Mouse (Mus musculus): ENCODE data around the gene Il12rb2. TPM values are rescaled to one million over a fixed set of nuclear protein-coding genes. Genes with fewer than 3 reads are reported as not detected.
A peak's percentile ranks its signal among the peaks of the same experiment; 100 is the strongest.

Gene Il12rb2
- 0.25 and 0.53 TPM in 2 replicates for polyA plus RNA-seq (2014; fragmentation: Nextera tagmentation; extraction: Ambion mirVana)

DNA sequence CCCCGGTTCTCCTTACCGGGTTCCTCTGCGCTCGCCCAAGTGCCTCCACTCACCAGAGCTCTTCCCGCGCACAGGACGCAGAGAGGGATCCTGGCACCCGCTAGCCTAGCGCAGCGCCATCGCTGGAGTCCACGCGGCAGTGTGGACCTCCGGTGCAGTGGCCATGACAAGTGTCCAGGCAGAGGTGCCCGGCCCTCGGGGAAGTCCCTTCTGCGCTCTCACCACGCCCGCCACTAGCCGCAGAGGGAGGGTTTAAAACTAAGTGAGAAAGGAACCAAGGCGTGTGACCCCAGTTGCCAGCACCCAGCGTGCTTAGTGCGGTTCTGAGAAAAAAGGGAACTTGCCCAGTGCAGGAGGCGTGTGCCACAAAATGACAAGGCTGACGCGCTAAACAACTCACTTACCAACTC lies at the start of gene Il12rb2:
TSS of gene Il12rb2 (minus strand) at position 207 of the 410 bp plus-strand sequence.
- H3K9me3 ChIP-seq (ENCODE audit: control insufficient read depth, low read length): no peaks in the 10 kb centered on the region
- H3K9ac ChIP-seq (ENCODE audit: low read depth, low read length): 0 out of 2 replicates have a peak within 1 kb of the TSS, but pooled peaks have one; percentile 41
- H3K4me1 ChIP-seq (replicated peaks; ENCODE audit: control insufficient read depth, insufficient read depth, low read length): no peaks in the 10 kb centered on the region
- ATAC-seq (replicated peaks; ENCODE audit: low FRiP score) (peak; percentile 60), DNase-seq (ENCODE audit: low spot score) (peak; percentile 40)
- H3K36me3 ChIP-seq (ENCODE audit: control insufficient read depth, insufficient read depth, low read length): no peaks in the 10 kb centered on the region
- 2% methylated on average over 26 of the region's 26 CpGs for WGBS
- no peak within 1 kb of the TSS for H3K27ac ChIP-seq (ENCODE audit: low read depth, low read length)
- H3K4me3 ChIP-seq (ENCODE audit: low read depth, low read length): peak within 1 kb of the TSS; percentile 40
- no peaks in the 10 kb centered on the region; the same call in 1 of the 2 replicates for H3K27me3 ChIP-seq (replicated peaks; ENCODE audit: control insufficient read depth, insufficient read depth, low read length)
- peak within 1 kb of the TSS; percentile 66 for H3K4me2 ChIP-seq

- Histone ChIP-seq H3K9me3 (ENCODE audit: control insufficient read depth, low read length) (no peaks in the 10 kb centered on the region), H3K4me3 (ENCODE audit: low read depth, low read length) (no peak overlapping the region), H3K4me2 (no peak overlapping the region), H3K4me1 (replicated peaks; ENCODE audit: control insufficient read depth, insufficient read depth, low read length) (no peaks in the 10 kb centered on the region), H3K36me3 (ENCODE audit: control insufficient read depth, insufficient read depth, low read length) (no peaks in the 10 kb centered on the region), H3K27me3 (replicated peaks; ENCODE audit: control insufficient read depth, insufficient read depth, low read length) (no peaks in the 10 kb centered on the region), H3K27ac (ENCODE audit: low read depth, low read length) (no peak overlapping the region), H3K9ac (ENCODE audit: low read depth, low read length) (no peak overlapping the region)
- ATAC-seq (replicated peaks; ENCODE audit: low FRiP score): no peak
- no peak for DNase-seq (ENCODE audit: low spot score)
- WGBS: 77% methylated on average over 5 of the region's 5 CpGs
Observed at GRCm38 (mm10) chr6:67421761-67422160, 45.8 kb upstream of the Il12rb2 start.

GRCm38 (mm10) chr6:67416557-67416956 lies 40.6 kb upstream of the Il12rb2 start:
- H3K27me3 ChIP-seq (replicated peaks; ENCODE audit: control insufficient read depth, insufficient read depth, low read length): no peaks in the 10 kb centered on the region
- H3K9me3 ChIP-seq (ENCODE audit: control insufficient read depth, low read length): no peaks in the 10 kb centered on the region
- no peak for DNase-seq (ENCODE audit: low spot score)
- H3K4me2 ChIP-seq: no peak overlapping the region
- H3K36me3 ChIP-seq (ENCODE audit: control insufficient read depth, insufficient read depth, low read length): no peaks in the 10 kb centered on the region
- H3K9ac ChIP-seq (ENCODE audit: low read depth, low read length): no peak overlapping the region
- no peak overlapping the region for H3K4me3 ChIP-seq (ENCODE audit: low read depth, low read length)
- ATAC-seq (replicated peaks; ENCODE audit: low FRiP score): no peak
- 57% methylated on average over 3 of the region's 3 CpGs for WGBS
- no peaks in the 10 kb centered on the region for H3K4me1 ChIP-seq (replicated peaks; ENCODE audit: control insufficient read depth, insufficient read depth, low read length)
- no peak overlapping the region for H3K27ac ChIP-seq (ENCODE audit: low read depth, low read length)

- WGBS: 70% methylated on average over 5 of the region's 5 CpGs
- Histone ChIP-seq H3K4me3 (ENCODE audit: low read depth, low read length) (no peak overlapping the region), H3K27ac (ENCODE audit: low read depth, low read length) (no peak overlapping the region), H3K4me2 (no peak overlapping the region), H3K4me1 (replicated peaks; ENCODE audit: control insufficient read depth, insufficient read depth, low read length) (no peaks in the 10 kb centered on the region), H3K27me3 (replicated peaks; ENCODE audit: control insufficient read depth, insufficient read depth, low read length) (no peaks in the 10 kb centered on the region), H3K9me3 (ENCODE audit: control insufficient read depth, low read length) (no peaks in the 10 kb centered on the region), H3K9ac (ENCODE audit: low read depth, low read length) (no peak overlapping the region), H3K36me3 (ENCODE audit: control insufficient read depth, insufficient read depth, low read length) (no peaks in the 10 kb centered on the region)
- ATAC-seq (replicated peaks; ENCODE audit: low FRiP score) (no peak), DNase-seq (ENCODE audit: low spot score) (no peak)
Observed at GRCm38 (mm10) chr6:67415276-67415675, 39.3 kb upstream of the Il12rb2 start.

GRCm38 (mm10) chr6:67413378-67413777 lies 37.4 kb upstream of the Il12rb2 start:
- H3K4me2 ChIP-seq: no peak overlapping the region
- H3K36me3 ChIP-seq (ENCODE audit: control insufficient read depth, insufficient read depth, low read length): no peaks in the 10 kb centered on the region
- H3K27ac ChIP-seq (ENCODE audit: low read depth, low read length): no peak overlapping the region
- ATAC-seq (replicated peaks; ENCODE audit: low FRiP score) (no peak), DNase-seq (ENCODE audit: low spot score) (no peak)
- H3K4me3 ChIP-seq (ENCODE audit: low read depth, low read length): no peak overlapping the region
- H3K27me3 ChIP-seq (replicated peaks; ENCODE audit: control insufficient read depth, insufficient read depth, low read length): no peaks in the 10 kb centered on the region
- H3K9ac ChIP-seq (ENCODE audit: low read depth, low read length): no peak overlapping the region
- no peaks in the 10 kb centered on the region for H3K9me3 ChIP-seq (ENCODE audit: control insufficient read depth, low read length)
- H3K4me1 ChIP-seq (replicated peaks; ENCODE audit: control insufficient read depth, insufficient read depth, low read length): no peaks in the 10 kb centered on the region
- WGBS: 74% methylated on average over 2 of the region's 2 CpGs

- Histone ChIP-seq H3K4me1 (replicated peaks; ENCODE audit: control insufficient read depth, insufficient read depth, low read length) (no peaks in the 10 kb centered on the region), H3K27ac (ENCODE audit: low read depth, low read length) (no peak overlapping the region), H3K27me3 (replicated peaks; ENCODE audit: control insufficient read depth, insufficient read depth, low read length) (no peaks in the 10 kb centered on the region), H3K4me3 (ENCODE audit: low read depth, low read length) (no peak overlapping the region), H3K36me3 (ENCODE audit: control insufficient read depth, insufficient read depth, low read length) (no peaks in the 10 kb centered on the region), H3K9ac (ENCODE audit: low read depth, low read length) (no peak overlapping the region), H3K9me3 (ENCODE audit: control insufficient read depth, low read length) (no peaks in the 10 kb centered on the region), H3K4me2 (no peak overlapping the region)
- DNase-seq (ENCODE audit: low spot score) (no peak), ATAC-seq (replicated peaks; ENCODE audit: low FRiP score) (no peak)
- 80% methylated on average over 3 of the region's 3 CpGs for WGBS
Observed at GRCm38 (mm10) chr6:67405281-67405682, 29.3 kb upstream of the Il12rb2 start.

GRCm38 (mm10) chr6:67399551-67399950 lies 23.6 kb upstream of the Il12rb2 start:
- Histone ChIP-seq H3K9me3 (ENCODE audit: control insufficient read depth, low read length) (no peaks in the 10 kb centered on the region), H3K4me1 (replicated peaks; ENCODE audit: control insufficient read depth, insufficient read depth, low read length) (no peaks in the 10 kb centered on the region), H3K4me3 (ENCODE audit: low read depth, low read length) (no peak overlapping the region), H3K27me3 (replicated peaks; ENCODE audit: control insufficient read depth, insufficient read depth, low read length) (no peaks in the 10 kb centered on the region), H3K27ac (ENCODE audit: low read depth, low read length) (no peak overlapping the region), H3K9ac (ENCODE audit: low read depth, low read length) (no peak overlapping the region), H3K4me2 (no peak overlapping the region), H3K36me3 (ENCODE audit: control insufficient read depth, insufficient read depth, low read length) (no peaks in the 10 kb centered on the region)
- WGBS: 74% methylated on average over 5 of the region's 5 CpGs
- no peak for ATAC-seq (replicated peaks; ENCODE audit: low FRiP score)
- DNase-seq (ENCODE audit: low spot score): no peak

GRCm38 (mm10) chr6:67365785-67366184 lies 10.2 kb downstream of the Il12rb2 start:
- ATAC-seq (replicated peaks; ENCODE audit: low FRiP score) (no peak), DNase-seq (ENCODE audit: low spot score) (no peak)
- no peak overlapping the region for H3K9ac ChIP-seq (ENCODE audit: low read depth, low read length)
- H3K4me1 ChIP-seq (replicated peaks; ENCODE audit: control insufficient read depth, insufficient read depth, low read length): no peaks in the 10 kb centered on the region
- no peak overlapping the region for H3K4me2 ChIP-seq
- no peak overlapping the region for H3K27ac ChIP-seq (ENCODE audit: low read depth, low read length)
- H3K4me3 ChIP-seq (ENCODE audit: low read depth, low read length): no peak overlapping the region
- 88% methylated on average over 4 of the region's 4 CpGs for WGBS
- no peaks in the 10 kb centered on the region for H3K9me3 ChIP-seq (ENCODE audit: control insufficient read depth, low read length)
- H3K36me3 ChIP-seq (ENCODE audit: control insufficient read depth, insufficient read depth, low read length): no peaks in the 10 kb centered on the region
- no peaks in the 10 kb centered on the region for H3K27me3 ChIP-seq (replicated peaks; ENCODE audit: control insufficient read depth, insufficient read depth, low read length)

DNA sequence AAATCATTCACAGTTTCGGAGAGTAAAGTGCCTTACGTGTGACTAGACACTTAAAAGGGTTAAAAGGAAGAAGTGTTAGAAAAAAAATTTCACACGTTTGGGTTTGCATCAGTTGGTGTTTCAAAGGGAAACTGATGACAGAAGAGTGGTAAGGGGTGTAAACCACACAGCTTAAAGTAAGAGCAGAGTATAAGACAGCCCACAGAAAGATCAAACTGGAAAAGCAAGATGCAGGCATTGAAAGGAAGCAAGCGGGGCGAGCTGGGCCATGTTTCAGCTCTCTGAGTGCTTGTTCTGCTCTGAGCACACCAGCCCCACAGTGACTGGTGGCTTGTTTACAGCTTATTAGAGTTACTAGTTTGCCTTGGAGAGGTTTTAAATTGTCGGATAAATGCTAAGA lies 27.9 kb downstream of the Il12rb2 start:
- H3K36me3 ChIP-seq (ENCODE audit: control insufficient read depth, insufficient read depth, low read length): no peaks in the 10 kb centered on the region
- H3K4me2 ChIP-seq: no peak overlapping the region
- no peak for DNase-seq (ENCODE audit: low spot score)
- ATAC-seq (replicated peaks; ENCODE audit: low FRiP score): no peak
- no peak overlapping the region for H3K27ac ChIP-seq (ENCODE audit: low read depth, low read length)
- H3K9me3 ChIP-seq (ENCODE audit: control insufficient read depth, low read length): no peaks in the 10 kb centered on the region
- H3K27me3 ChIP-seq (replicated peaks; ENCODE audit: control insufficient read depth, insufficient read depth, low read length): no peaks in the 10 kb centered on the region
- no peaks in the 10 kb centered on the region for H3K4me1 ChIP-seq (replicated peaks; ENCODE audit: control insufficient read depth, insufficient read depth, low read length)
- H3K9ac ChIP-seq (ENCODE audit: low read depth, low read length): no peak overlapping the region
- H3K4me3 ChIP-seq (ENCODE audit: low read depth, low read length): no peak overlapping the region
- 65% methylated on average over 6 of the region's 6 CpGs for WGBS
